Mouse (Mus musculus) gastrocnemius, postnatal 10 days (tissue): ENCODE data around the gene Elmo1. TPM values are rescaled to one million over a fixed set of nuclear protein-coding genes. Genes with fewer than 3 reads are reported as not detected.

Experiments used
- DNase-seq: peaks from one replicate; pipeline ENCODE4 v3.0.0; 2021; ENCODE audit warnings: mixed read lengths
- total RNA-seq, 2 experiments: library from RNA; stranded (reverse); gene quantifications; 2 replicates each; pipeline ENCODE4 v1.2.3; 2021

Elmo1 gene
- total RNA-seq, 2 experiments from 2014 or later = 13.0 to 21.5 TPM

DNA sequence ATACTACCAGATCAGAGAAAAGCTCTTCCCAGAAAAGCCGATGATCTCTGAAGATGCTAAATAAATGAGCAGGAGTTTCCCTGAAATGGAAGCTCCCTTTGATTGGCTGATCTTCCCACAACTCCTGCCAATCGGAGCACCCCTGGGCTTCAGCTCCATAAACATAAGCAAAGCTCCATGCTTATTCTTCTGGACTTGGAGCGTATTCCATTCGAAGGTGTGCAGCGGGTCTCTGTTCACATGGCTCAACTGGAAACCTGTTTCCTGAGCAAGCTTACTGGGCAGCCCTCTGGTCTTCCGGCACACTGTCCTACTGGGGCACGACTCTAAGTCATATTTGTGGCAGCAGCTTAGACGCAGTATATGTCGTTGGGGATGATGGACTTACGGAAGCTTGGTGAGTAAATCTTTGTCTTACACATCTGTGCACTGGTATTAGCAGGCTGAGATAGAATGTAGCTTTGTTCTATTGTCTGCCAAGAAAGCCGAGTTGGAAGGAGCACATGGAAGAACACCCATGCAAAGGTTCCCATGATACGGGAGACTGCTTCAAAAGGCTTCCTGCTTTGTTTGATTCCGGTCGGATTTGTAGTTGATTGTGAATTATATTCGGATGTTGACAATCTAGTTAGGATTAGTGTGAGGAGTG, 382.6 kb downstream of the Elmo1 start:
- no peak for DNase-seq

DNA sequence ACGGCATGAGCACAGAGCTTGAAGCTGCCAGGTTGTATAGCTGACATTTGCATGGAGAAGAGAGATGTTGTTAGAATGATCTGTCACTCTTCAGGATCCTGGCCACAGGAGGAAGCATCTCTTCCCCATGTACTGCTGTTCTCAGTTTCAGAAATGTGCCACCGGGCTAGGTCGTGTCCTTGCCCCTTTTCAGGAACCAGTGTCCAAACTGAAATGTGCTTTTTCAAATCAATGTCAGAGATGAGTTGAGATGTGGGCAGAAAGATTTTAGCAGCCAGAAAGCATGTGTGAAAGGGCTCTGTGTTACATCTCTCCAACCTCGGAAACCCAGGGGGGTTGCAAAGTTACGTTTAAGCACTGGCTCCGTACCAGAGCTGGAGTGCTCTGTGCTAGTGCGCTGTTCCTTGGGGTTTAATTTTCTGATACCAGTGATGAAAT, 383.3 kb downstream of the Elmo1 start:
- DNase-seq = no peak

DNA sequence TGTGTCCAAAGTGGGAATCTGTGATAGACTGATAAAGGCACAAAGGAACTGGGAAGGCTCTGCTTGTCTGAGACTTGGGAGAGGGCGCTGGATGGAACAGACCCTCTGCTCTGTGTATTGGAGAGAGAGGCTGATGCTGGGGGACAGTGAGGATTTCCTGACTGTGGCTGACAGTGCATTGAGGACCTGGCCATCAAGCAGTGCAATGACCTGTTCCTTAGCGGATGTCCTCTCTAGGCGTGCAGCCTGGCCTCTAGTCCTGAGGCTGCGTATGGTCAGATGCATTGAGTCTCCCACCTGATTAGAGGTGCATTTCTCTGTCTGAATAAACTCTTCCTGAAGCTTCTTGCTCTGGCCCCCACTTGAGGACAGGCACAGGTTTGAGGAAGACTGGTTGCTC, 384.2 kb downstream of the Elmo1 start:
- no peak for DNase-seq

DNA sequence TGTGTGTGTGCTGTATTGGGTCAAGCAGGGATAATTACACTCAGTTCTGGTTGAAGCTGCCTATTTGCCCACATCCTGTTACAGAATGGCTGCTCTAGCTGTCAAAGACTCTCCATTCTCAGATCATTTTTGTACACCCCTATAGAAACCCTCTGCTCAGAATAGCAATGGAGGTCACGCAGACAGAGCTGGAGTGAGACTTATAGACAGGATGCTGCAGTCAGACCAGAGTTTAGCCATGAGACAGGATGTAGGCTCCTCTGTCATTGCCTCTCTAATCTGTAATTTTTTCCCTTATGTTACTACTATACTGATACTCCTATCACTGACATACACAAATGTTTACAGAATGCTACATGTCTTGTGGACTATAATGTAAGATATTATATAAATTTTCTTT, 391.4 kb downstream of the Elmo1 start:
- no peak for DNase-seq

DNA sequence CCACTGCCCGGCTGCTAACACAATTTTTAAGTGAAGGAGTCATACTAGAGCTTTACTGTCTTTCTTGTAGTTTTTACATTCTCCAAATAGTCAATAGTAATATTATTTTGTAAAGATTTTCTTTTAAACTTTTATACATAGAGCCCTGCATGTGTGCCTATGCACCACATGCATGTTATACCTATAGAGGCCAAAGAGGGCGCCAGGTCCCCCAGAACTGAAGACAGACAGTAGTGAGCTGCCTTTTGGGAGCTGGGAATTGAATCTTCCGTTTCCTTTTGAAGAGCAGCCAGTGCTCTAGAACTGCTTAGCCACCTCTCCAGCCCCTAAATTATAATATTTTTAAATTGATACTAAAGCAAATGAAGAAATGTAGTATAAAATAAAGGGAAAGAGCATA, 398.7 kb downstream of the Elmo1 start:
- no peak for DNase-seq

DNA sequence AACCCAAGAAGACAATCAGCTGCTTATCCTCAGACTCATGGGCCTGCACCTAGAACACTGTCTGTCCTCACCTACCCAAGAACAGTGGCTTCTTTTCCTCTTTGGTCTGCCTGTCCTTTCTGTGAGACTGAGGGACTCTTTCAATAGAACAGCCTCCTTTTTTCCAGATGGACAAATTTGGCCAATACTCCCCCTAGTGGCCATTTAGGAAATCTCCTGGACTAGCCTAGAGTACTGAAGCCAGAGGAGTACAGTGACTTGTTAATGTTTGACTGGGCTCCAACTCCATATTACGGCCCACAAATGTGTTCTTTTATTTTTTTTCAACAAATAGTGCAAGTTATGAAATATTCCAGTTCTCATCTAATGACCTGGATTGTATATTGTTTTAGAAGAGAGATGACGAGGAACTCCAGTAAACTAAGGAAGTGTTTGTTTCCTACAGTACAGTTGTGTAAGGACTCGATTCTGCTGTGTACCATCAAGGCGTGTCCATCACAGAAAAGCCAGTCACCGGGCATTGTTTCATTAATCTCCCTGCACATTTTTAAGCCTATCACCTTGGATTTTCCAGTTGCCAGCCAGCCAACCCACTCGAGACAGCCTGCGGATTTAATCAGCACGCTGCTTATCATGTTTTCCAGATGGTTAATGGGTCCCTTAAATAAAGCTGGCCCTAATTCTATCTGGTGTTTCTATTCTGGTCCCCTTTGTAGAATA, 399.5 kb downstream of the Elmo1 start:
- no peak for DNase-seq

DNA sequence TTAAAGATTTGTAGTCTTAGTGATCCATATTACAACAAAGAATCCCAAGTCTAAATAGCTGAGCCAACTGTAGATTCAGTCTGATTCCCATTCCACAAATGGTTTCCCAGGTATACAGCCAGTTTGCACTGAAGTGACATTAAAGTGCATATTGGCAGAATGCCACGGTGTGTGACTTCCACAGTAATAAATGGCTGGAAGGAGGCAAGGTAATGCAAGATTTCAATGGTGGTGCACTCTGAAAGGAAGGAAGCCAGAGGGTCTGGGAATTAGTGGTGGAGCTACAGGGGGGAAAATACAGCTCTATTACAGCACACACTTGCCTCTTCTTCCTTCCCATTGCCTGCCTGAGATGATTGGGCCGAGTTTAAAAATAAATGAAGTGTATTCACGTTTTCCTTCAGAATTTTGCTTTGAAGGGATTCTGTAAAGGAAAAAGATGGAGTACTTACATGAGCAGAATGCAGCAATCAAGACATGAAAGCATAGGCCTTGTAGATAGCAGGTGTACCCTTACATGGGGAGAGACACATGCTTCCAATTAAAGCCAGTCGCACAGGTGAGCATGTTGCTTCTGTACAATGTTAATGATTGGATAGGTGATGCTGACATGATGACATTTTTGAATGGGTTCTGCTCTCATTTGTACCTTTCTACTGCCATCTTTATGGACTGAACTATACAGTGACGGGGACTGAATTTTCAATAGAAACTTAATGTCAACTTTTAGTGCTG, 400.6 kb downstream of the Elmo1 start:
- DNase-seq = no peak

DNA sequence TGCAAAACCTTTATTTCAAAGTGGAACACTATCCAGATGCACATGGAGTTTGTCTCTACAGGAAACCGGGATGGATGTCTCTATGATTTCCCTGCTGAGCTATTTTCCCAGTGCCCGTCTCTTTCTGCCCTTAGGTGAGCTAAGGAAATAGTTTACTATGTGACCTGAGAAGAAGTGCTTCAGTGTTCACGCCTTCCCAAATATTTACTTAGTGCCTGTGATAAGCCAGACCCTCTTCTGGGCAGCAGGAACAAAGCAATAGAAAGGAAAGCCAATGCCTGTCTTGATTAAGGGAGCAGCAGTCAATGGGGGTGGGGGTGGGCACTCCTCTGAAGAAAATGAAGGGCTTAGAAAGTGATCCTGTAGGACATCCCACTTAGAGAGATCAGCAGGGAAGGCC, 401.3 kb downstream of the Elmo1 start:
- DNase-seq = no peak

DNA sequence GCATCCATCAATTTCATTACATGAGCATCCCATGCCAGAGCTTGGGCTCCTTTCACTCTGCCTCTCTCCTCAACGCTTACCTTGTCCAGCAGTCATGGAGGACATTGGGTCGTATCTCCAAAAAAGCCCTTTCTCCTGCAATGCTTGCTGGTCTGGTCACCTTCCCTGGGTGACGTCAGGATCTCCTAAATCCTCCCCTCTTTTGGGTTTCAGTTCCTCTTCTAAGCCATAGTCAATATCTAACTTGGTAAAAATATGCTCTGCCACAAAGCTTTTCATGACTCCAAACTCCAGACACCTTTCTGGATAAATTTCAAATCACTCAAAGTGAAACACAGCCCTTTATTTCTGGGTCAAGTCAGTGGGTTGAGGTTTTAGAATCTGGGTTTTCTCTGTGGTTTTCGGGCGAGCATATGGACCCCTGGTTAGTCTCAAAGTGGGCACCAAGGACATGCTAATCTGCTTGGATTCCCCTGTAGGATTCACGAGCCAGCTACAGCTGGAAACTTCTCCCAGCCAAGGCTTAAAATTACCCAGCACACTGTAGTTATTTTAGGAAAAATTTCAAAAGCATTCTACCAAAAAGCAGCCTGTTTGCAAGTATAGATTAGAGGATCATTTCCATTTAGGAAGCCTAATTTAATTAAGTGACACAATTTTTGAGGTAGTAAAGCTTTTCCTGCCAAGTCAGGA, 403.8 kb downstream of the Elmo1 start:
- DNase-seq = no peak

DNA sequence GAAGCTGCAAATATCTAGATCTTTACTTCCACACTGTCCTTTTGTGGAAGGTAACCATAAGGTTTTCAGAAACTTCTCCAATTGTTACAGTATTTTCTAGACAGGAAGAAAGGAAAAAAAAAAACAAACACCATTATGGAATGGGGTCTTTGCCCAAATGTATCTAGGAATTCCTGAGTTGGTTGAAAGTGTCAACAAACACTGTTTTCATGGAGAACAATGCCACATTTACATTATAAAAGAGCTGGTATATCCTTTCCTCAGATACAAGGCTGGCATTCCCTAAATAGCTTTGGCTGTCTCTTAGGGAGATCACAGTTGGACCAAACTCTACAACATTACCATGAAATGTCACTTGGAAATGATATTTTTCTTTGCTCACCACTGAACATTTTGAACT, 411.5 kb downstream of the Elmo1 start:
- DNase-seq = no peak

DNA sequence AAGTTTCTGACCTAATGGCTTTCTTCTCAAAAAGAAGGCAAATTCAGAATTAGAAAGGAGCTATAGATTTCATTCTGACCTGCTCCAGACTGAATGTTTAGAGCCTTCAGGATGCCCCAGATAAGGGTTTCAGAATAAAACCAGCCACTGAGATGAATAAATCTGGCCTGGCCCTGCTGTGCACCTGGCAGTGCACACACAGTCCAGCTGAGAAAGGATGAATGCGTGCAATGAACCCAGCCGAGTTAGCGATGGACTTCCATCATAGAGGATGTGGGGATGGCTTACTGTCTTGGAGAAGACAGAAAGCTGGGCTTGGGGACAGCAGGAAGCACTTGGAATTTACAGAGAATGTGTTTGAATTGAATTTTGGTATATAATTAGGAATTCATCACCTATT, 413.0 kb downstream of the Elmo1 start:
- DNase-seq = no peak

DNA sequence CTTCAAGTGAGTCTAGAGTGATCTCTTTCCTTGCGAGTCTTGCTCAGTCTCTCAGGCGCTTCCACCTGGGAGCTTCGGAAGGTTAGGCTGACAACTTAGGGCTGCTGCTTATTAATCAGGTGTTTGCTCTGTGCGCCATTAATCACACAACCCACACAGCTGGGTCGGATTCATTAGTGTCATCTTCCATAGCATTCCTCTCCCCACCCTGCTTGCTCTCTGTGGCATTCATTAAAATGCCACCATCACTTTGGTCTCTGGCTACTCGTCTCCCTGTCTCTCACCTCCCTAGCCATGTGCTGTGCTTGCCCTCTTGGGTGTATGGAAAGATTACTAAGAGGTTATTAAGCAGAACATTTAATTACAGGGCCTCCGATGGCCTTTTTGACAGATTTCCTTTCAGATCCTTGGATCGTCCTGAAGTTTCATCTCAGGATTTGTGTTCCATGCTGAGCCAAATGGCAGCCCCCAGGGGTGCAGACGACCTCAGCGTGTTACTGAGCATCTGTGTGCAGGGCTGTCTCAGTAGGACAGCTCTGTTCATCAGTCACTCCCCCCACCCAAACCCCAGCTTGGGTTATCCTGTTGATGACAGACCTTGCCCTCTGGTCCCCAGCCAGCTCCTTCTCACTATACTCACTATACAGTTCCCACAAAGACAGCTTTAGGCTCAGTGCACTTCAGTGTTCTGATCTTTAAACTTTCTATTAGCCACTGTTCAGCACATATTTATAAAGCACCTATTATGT, 417.2 kb downstream of the Elmo1 start:
- no peak for DNase-seq

DNA sequence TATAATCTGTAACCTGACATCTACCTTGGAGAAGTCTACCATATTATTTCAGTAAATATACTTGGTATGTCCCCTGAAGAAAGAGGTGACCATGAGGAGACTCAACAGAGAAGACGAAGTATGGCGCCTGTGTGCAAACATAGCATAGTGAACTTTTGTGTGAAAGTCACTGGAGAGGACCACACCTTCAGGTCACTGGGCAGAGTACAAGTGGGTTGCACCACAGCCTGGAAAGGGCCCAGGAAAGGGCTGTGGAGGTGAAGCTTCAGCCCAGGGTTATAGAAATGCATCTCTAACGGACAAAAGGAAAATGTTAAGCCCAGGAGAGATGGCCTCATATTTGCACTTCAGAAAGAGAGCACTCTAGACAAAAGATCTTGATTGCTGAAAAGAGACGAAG, 420.6 kb downstream of the Elmo1 start:
- DNase-seq = no peak

DNA sequence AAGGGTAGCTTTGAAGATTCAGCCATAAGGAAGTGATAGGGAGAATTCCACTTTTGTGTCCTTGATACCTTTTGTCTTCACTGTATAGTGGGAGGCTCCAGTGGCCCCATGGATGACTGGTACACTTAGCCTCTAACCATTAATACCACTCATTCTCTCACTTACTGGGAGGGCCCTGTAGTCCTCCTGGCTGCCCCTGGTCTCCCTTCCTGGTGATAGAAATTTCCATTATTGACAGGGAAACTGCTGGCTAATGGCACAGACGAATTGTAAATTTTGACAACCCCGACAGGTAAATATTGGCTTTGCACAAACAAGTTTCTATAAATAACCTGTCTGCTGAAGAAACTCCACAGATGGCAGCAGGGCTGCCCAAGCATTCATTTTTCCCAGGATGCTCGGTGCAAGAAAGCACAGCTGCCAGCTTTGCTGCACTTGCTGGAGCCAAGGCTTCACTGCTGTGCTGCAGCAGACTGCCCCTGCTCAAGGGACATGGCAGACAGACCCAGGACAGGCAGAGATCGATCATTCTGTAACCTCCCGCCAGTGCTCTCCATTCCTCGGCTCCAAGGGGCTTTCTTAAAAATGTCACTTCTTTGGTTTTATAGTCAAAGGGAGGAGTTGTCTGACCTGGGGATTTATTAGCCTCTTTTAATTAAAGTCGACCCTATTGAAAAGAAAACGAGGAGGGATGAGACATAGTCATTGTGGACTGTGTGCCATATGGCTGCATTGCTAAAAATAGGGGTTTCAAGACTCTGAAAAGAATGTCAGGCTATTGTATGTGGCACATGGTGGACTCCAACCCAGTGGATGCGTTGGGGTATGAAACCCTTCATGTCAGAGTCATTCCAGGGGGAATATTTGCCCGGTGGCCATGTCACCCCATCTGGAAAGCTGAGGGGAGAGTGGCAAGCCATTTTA, 422.2 kb downstream of the Elmo1 start:
- no peak for DNase-seq

DNA sequence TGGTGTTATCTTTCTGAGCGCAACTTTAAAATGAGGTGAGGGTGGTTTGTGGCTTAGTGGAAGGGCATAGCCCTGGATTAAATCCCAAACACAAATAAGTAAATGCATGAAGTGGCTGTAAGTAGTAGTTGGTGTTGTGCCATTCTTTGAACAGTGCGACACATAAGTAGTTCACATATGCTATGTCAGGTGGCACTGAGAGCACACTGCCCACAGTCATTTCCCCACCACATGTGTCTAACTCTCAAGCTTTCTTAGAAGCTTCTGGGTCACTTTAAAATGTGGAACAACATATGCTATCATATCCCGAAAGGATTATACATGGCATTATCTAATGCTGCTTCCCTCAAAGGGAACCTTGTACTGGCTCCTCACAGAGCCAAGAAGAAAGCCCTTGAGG, 424.3 kb downstream of the Elmo1 start:
- no peak for DNase-seq

DNA sequence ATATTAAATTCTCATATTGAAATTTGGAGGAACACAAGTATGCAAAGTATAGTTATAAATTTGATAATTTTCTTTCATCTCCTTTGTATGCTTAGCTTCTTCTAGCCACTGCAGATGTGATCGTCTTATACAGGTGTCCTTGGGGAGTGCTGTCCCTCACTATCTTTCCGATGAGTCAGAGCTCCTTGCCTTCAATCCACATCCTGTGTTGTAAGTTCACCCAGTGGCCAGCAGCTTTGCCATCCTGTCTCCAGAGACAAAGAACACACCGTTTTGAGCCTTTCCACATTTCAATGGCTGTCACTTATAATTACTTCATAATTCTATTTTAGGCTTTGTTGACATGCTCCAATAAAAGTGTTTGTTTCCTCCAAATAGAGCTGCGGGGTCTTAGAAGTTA, 425.7 kb downstream of the Elmo1 start:
- DNase-seq = no peak

DNA sequence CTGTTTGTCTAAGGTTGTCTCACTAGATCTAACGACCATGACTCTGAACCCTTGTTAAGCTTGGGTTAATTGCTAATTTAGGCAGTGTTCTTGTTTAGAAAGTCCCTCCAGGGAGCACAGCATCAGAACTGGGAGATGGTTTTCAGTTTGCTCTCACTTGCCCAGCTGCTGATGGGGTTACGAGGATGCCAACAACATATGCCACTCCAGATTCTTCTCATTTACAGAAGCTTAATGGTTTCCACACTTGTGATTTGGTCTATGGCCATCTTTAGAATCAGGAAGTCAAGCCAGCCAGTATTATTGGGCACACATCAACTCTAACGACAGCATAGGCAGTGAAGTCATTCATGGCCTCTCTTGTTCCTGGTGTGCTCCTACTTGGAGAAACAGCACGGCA, 427.3 kb downstream of the Elmo1 start:
- no peak for DNase-seq

DNA sequence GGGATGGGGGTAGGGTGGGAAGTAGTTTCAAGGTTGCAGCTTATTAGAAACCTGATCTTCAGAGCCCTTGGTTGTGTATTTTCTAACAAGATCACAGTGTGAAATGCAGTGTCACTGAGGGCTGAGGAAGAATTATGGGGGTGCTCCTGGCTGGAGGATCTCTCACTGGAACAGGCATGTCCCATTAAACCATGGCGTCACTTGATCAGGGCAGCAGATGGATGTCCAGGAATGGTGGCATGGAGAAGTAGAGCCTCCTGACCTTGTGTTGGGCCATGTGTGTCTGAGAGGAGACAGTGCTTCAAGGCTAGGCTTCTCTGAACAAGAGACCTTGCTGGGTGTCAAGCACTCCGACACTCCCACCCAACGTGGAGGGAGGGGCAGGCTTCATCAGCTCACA, 431.1 kb downstream of the Elmo1 start:
- DNase-seq = no peak

DNA sequence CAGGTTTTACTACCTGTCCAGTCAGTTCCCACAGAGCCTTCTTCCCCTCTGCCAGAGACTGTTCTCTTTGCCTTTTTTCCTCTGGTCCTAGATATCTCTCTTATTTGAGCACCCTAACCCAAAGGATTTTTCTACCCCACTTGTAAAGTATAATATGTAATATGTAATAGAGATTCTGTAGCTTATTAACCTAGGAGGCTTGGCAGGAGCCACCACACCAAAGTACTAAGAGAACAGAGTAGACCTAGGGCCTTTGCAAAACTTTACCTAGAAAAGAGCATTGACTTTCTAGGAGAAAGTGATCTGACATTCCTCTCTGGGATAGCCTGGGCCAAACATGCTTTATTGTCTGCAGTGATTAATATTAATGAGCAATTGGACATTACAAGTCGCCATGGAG, 433.3 kb downstream of the Elmo1 start:
- DNase-seq = no peak

DNA sequence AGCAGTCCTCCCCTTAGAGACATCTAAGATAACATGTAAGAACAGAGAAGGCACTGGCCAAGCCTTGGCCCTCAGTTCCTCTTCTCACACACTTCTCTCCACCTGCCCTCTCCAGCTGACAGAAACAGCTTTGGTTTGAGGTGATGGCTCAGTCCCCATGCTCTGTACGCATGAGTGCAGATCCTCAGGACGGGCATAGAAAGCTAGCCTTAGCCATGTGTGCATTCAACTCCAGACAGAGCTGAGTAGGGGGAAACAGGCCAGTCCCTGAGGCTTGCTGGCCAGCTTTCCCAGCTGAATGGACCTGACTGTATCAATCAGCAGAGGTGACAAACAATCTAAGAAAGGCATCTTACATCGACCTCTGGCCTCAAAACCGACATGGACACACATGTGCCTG, 435.4 kb downstream of the Elmo1 start:
- no peak for DNase-seq

DNA sequence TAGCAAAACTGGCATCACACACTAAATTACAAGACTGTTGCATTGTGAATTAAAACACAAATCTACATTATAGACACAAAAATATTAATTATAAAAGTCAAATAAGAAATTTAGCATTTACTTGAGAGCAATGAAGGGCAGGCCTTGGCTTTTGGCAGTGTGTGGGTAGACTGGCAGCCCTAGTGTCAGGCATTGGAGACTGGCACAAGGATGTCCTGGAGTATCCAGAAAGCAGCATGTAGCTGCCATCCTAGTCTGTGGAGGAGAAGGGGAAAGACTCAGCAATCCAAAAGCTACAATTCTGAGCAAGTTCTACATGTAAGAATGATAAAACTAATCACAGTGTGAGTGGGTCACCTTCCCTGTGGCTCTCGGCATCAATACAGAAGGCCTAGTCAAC, 446.7 kb downstream of the Elmo1 start:
- no peak for DNase-seq
